Mouse (Mus musculus) G1E-ER4 (cell line): ENCODE measurements around the gene Sema3b. TPM values are rescaled to one million over a fixed set of nuclear protein-coding genes. Genes with fewer than 3 reads are reported as not detected.

ENCODE experiments used
- GATA1 ChIP-seq: IDR thresholded peaks from one replicate; pipeline ENCODE4 v1.8.0; 2012; ENCODE audit warnings: low read length, inconsistent platforms
- polyA plus RNA-seq: library from polyadenylated mRNA; stranded (reverse); fragments of >175 nt; gene quantifications from 2 replicates; pipeline ENCODE4 v1.2.3, GENCODE M21; 2012

Sema3b gene
- polyA plus RNA-seq, 1 experiment: not detected

DNA sequence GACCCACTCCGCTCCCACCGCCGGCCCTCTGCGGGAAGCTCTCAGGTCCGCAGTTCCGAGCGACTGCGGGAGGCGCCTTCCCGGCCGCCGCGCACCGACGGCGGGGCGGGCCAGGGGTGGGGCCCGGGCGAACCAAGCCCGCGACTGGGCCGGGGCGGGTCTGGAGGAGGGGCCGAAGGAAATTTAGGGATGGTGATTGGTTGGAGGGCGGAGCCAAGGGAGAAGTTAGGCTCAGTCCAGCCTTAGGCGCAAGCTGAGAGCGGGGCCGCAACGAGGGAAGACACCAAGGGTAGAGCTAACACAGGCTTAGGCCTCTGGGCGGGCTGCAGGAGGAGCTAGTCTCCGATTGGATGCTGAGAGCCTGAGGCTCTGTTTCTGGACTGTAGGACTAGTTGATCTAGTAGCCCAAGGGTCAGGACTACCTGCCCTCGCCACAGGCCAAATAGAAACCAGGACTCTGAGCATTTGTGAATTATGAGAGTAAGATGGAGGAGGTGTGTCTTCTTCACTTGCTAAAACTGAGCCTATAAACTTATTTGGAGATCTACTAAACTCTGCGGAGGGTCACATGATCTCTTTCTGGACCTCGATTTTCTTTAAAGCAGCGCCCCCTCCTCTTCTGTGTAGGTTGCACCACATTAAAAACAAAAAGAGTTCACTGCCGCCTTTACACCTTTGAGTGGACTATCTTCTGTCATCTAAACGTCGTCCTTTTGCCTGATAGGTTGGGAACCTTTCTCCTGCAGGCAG, 26.4 kb upstream of the Sema3b start, which contains the start of gene Gnai2:
Gnai2 (minus strand) TSS at position 89 of the 750 bp plus-strand sequence.
- no peak for TF ChIP-seq GATA1

DNA sequence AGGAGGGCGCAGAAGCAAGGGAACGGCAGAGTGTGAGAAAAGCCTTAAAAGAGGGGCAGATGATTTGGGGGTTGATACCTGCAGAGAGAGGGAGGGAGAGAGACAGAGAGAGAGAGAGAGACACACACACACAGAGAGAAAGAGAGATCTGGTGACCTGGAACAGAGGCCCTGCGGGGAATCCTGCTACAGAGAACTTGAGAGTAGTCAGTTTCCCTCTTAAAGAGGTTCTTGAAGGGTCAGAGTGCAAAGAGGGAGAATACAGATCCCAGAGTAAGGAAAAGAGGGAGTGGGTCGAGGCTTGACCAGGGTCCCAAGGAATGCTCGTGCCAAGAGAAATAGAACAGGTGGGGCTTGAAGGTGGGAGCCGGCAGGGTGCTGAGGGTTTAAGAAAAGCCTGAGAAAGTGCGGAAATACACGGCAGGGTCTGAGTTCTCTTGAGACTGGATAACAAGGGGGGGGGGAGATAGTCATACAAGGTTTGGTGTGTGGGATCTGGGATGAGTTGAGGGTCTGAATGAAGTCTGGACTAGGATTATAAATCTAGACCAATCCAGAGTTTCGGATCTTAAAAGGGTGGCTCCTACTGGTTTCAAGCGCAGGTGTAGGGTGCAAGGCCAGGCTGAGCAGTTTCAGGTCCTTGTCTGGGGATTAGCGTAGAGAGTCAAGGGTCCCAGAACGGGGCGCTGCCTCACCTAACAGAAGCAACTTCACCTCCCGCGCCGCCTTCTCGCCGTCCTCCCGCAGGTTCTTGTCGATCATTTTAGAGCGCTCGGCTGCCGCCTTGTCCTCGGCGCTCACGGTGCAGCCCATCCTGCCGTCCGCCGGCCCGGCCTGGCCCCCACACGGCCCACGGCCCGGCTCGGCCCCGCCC, 25.6 kb upstream of the Sema3b start:
- TF ChIP-seq GATA1: no peak

DNA sequence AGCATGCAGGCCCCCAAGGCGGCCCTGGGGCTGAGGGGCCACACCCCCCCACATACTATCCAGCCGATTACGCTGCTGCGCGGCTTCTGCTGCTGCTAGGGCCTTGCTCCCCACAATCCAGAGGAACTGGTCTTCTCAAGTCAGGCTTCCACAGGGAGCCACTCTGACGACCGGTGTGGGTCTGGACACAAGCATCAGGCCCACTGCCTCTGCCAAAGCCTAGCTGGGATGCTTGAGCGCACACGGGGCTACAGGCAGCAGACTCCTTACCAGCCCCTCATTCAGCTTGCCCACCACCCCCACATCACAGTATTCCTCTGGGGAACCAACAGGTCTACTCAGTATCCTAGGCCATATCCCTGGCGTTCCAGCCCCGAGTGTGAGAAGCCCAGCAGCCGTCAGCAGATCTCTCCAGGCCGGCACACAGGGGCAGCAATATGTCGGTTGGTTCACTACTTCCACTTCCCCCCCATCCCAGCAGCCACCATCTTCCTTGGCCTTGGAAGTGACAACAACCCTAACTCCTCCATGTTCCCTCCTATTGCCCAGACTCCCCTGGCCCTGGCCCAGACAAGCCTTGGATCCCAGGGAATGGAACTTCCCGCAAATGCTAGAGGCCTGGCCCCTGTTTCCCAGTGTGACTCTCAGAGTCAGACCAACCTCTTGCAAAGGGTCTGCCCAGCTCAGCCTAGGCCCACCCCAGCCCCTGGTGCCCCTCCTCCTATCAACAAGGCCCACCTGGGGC, 24.8 kb upstream of the Sema3b start:
- TF ChIP-seq GATA1: no peak

DNA sequence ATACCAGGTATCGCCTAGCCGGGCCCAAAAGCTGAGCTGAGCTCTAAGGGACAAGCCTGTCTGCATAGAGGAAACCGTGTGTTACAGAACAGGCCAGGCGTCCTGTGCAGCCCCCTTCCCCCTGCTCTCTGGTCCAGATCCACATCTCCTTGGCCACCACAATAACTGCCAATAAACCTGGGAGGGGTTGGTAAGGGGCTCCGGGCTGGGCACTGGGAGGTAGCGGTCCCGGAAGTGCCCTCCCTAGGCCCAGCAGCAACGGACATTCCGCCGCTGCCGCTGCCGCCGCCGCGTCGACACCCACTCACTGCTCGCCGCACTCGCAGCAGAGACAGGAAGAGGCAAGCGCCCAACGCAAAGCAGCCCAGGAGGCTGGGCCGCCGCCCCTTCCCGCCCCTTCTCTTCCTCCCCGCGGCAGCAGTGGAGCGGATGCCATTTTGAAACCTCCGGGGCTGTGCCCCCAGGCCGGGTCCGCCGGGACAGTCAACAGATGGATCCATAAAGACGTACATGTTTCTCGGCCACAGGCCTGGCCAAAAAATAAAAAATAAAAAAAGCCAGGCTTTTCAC, 24.1 kb upstream of the Sema3b start:
- no peak for TF ChIP-seq GATA1

DNA sequence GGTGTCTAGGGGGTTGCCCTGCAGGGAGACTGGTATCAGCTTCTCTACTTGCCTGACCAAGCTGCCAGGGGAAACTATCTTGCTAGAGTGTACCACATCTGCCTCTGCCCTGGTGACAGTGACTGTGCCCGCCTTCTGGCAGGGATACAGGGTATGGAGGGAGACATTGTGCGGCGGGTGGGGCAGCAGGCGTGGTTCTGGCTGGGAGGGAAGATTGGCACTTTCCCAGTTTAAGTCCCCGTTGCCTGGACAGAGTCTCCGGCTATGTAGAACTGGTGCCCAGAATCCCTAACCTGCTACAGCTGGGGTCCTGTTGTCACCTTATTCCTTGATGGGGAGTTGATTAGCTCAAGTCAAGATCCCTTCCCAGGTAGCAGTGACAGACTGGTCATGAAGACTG, 23.4 kb upstream of the Sema3b start:
- no peak for TF ChIP-seq GATA1

DNA sequence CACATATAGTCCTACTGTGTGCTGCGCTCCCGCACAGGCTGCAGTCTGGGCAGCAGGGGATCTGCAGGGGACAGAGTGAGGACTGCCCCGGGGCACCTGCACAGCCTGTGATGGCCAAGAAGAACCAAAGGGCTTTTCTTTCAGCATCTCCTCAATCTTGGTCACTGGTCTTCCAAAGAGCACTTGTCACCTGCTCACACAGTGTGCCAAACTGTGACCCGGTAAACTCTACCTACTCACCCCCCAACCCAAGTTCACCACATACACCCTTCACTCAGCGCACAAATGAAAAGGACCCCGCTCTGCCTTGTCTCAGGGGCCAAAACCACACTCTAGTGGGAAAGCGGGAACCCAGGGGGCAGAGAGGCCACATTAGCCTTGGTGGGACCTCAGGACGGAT, 22.8 kb upstream of the Sema3b start:
- TF ChIP-seq GATA1: no peak

DNA sequence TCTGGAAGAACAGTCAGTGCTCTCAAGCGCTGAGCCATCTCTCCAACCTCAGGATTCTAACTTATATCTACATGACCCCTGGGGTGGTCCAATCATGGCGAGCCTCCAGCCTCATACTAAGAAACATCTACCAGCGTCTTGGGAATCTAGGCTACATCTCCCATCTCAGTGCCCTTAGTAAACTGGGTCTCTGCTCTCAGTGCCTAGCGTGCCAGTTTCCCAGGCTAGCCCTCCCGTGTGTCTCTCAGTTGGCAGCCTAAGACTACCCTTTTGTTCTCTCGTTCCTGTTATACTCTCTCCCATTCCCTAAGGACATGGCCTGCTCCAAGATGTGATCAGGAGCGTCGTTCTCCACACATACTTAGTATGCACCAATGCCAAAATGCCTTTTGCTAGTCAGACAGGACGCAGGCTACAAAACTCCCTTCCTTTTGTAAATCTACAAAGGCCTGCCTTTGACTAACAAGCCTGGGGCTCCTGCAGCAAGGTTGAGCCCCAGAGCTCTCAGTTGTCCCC, 22.3 kb upstream of the Sema3b start:
- TF ChIP-seq GATA1: no peak

DNA sequence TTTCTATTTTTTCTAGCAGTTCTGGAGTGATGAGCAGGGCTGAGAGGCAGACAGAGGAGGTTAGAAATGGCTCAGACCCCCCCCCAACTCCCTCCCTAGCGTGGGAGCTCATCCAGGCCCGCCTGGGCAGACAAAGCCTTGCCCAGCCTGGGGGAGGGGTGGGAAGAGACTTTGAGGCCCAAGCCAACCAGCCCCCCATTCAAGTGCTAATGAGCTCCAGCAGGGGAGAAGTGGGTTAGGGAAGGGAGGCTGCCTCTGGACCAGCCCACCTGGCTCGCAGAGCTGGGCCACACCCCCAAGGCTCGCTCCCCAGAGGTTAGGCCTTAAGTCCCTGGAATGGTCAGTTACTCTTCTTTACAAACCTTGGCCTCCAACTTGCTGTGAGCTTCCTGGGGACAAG, 21.5 kb upstream of the Sema3b start:
- no peak for TF ChIP-seq GATA1

DNA sequence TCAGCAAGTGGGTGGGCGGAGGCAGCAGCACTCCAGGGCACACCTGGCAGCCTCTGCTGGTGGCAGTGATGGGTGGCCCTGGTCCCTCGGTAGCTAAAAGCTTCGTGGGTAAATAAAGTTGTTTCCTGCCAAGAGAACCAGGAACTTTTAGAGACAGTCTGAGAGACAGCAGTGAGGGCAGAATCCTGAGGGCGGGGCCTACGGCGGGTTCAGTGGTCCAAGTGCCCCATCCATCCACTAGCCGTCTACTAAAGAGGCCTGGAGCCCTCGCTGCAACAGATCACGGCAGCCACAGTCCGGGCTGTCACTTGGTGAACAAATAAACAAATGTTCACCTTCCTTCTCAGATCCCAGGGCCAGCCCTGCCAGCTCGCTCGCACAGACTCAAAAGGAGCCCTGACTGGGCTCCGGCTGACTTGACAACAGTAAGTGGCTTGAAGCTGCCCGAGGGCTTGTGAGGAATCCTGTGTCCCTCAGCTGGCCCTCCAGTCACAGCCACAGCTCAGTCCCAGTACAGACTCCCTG, 20.9 kb upstream of the Sema3b start:
- no peak for TF ChIP-seq GATA1

DNA sequence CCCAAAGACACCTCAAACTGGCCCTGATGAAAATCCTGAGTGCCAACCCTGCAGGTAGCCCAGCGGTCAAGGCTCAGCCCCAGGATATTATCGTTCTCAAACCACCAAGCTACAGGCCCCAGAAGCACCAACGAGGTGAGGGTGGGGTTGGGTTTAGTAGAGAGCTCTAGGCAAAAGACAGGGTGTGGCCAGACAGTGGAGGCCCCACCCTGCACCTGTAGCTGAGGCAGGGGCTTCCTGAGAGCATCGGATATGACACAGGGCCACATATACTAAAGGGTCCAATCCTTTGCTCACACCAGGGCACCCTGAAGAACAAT, 20.3 kb upstream of the Sema3b start:
- TF ChIP-seq GATA1: no peak

DNA sequence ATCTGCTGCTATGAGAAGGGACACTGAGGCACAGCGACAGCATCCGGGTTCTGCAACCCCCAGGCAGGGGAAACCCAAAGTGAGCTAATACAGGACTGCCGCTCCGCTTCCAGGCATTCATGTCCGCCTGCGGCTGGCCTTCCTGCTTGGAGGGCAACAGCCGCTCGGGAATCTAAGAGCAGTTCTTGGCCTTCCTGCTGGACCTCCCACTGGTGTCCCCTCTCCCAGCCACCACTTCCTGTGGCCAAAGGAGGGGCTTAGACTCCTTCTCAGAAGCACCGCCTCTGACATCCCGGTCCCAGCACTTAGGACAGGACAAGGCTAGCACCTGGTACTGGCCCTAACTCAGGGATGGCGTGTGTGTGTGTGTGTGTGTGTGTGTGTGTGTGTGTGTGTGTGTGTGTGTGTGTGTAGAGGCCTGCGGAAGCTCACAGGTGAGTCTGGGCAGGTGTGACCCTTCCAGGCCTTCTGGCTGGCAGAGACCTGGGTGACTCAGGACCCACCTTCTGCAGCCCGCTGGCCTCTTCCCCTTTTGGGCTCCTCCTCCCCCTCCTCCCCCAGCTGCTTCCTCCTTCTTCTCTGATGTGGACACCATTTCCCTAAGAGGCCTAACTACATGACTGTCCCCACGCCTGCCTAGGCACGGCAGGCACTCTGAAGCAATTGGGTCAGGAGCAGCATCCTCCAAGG, 19.8 kb upstream of the Sema3b start:
- TF ChIP-seq GATA1: no peak

DNA sequence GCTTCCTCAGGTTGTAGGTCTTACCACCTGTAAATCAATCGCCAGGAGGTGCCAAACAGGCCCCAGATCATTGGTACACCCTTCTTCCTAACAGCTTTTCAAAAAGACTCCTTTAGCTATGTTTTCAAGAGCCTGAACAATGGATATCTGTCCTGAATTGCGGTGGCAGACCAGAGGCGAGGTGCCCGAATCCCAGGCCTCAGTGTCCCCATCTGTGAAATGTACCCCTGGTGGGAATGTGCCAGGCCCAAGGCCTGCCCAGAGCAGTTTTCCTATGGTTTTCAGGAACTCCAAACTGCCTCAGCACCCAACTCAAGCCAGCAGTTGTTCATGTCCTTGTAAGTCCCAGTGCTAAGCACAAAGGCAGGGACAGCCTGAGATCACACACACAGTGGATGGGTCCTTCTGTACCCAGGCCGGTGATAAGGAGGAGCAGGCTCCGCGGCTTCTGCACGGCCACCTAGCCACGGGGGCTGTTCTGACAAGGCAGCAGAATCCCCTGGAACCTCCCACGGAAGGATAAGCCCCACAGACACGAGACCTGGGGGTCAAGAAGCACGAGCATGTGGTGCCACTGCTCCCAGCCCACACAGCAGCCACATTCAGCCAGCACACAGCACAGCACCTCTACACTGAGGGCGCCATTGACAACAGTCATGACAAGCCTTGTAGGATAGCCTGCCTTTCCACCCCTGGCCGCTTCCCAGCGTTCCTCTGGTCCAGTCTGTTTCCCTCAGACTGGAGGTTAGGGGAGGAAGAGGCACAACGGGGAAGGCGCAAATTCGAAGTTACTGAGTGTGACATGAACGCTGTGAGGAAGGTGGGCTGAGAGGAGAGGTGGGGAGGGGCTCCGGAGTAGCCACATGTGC, 18.6 kb upstream of the Sema3b start:
- no peak for TF ChIP-seq GATA1

DNA sequence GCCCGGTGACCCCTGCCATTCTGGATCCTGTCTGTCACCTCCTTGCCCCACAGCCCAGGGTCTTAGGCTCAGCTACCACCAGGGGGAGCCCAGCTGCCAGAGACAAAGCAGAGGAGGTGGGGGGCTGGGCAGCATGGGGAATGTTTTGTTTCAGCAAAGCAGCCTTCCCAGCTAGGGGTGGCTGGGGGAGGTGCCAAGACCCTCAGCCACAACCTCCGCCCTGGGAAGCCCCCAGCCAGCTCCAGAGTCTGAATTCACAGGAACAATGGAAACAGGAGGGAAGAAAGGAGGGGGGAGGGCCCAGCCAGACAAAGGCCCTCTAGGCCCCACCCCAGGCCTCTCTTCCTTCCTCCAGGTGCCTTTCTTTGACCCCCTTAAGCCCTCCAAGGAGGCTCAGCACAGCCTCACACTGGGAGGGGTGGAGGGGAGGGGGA, 17.8 kb upstream of the Sema3b start:
- no peak for TF ChIP-seq GATA1
